In the genomic region with DNA sequence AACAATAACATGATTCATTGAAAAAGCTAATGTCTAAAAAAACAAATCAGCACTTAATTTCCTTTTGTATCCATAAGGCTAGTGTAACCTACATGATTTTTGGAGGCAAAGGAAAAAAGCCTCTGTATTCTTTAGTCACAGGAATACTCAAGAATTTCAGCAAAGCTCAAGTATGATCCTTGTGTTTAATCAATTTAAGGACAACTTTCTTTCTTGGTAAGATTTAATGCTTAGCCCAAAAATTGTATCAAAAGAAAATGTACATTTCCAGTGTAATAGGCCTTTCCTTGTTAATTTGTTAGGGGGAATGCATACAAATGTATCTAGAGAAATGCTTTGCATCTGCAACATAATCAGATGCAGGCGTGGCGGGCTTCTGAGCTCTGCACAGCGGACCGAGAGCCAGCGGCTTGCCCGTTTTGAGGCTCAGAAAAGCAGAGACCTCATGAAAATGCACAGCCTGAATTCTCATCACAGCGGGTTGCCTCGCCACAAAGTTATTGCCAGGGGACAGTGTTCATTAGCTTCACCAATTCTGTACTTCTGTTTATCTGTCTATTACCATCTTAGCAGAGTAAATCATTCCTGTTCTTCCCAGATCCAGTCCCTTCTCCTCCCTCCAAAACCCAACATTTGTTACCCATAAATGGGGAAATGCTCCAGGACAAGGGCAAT, we compare ENCODE assay signal across 10 mouse cellular contexts.
DNase-seq lines count a peak whose midpoint lies in the region; ATAC-seq lines count a peak whose summit lies in the region.
"Had no signal": no experiment of that assay in that cellular context is flagged by ENCODE, and none has a peak within 500 bp of the region (broad histone marks: within the 10 kb centered on the region; RNA-seq: fewer than 3 reads in every experiment).

No protein-coding gene starts in this region.

- H3K27me3 ChIP-seq in embryonic facial prominence, embryonic 14.5 days (replicated peaks; ENCODE audit: control insufficient read depth, insufficient read depth, low read length) = no peaks in the 10 kb centered on the region
- peaks cover 7% of the 10 kb centered on the region; the same call in 1 of the 2 replicates for H3K27me3 ChIP-seq in hindbrain, embryonic 15.5 days
- H3K27me3 ChIP-seq in midbrain, embryonic 16.5 days (ENCODE audit: control insufficient read depth, insufficient read depth, low read depth, low read length) = peaks cover 3% of the 10 kb centered on the region

- 22% methylated on average over 8 of the region's 8 CpGs for WGBS in embryonic facial prominence, embryonic 14.5 days
- WGBS in hindbrain, embryonic 15.5 days = 5% methylated on average over 8 of the region's 8 CpGs
- 5% methylated on average over 8 of the region's 8 CpGs for WGBS in midbrain, embryonic 16.5 days

- no peak overlapping the region for H3K4me3 ChIP-seq in embryonic facial prominence, embryonic 14.5 days (ENCODE audit: low read depth, low read length)
- no peak overlapping the region for H3K4me3 ChIP-seq in hindbrain, embryonic 15.5 days
- H3K4me3 ChIP-seq in midbrain, embryonic 16.5 days (ENCODE audit: low read depth, low read length) = no peak overlapping the region

- no peak overlapping the region for H3K27ac ChIP-seq in embryonic facial prominence, embryonic 14.5 days (replicated peaks; ENCODE audit: low read depth, low read length)
- peak overlapping the region; percentile 57 for H3K27ac ChIP-seq in hindbrain, embryonic 15.5 days (replicated peaks)
- H3K27ac ChIP-seq in midbrain, embryonic 16.5 days (ENCODE audit: low read length) = peak overlapping the region; percentile 70

- H3K4me1 ChIP-seq in embryonic facial prominence, embryonic 14.5 days (ENCODE audit: control insufficient read depth, insufficient read depth, low read length) = peaks cover 4% of the 10 kb centered on the region; the same call in 1 of the 2 replicates
- H3K4me1 ChIP-seq in hindbrain, embryonic 15.5 days (replicated peaks) = peaks cover 21% of the 10 kb centered on the region
- peaks cover 29% of the 10 kb centered on the region for H3K4me1 ChIP-seq in midbrain, embryonic 16.5 days (ENCODE audit: control insufficient read depth, insufficient read depth, low read length)

- no peaks in the 10 kb centered on the region for H3K36me3 ChIP-seq in embryonic facial prominence, embryonic 14.5 days (ENCODE audit: control insufficient read depth, insufficient read depth, low read length)
- H3K36me3 ChIP-seq in hindbrain, embryonic 15.5 days = no peaks in the 10 kb centered on the region
- H3K36me3 ChIP-seq in midbrain, embryonic 16.5 days (ENCODE audit: control insufficient read depth, insufficient read depth, low read length) = no peaks in the 10 kb centered on the region

- no peak for ATAC-seq in embryonic facial prominence, embryonic 14.5 days (ENCODE audit: low read depth)
- no peak for ATAC-seq in hindbrain, embryonic 15.5 days (ENCODE audit: low FRiP score, low read depth)
- 0 out of 2 replicates have a peak, but pooled peaks have one; percentile 44 for ATAC-seq in midbrain, embryonic 16.5 days

- no peaks in the 10 kb centered on the region for H3K9me3 ChIP-seq in embryonic facial prominence, embryonic 14.5 days (ENCODE audit: control insufficient read depth, low read length)
- no peaks in the 10 kb centered on the region for H3K9me3 ChIP-seq in hindbrain, embryonic 15.5 days
- H3K9me3 ChIP-seq in midbrain, embryonic 16.5 days (replicated peaks; ENCODE audit: control insufficient read depth, low read length, poor library complexity, severe bottlenecking) = no peaks in the 10 kb centered on the region

- H3K9ac ChIP-seq in embryonic facial prominence, embryonic 14.5 days (ENCODE audit: low read depth, low read length) = no peak overlapping the region
- no peak overlapping the region for H3K9ac ChIP-seq in hindbrain, embryonic 15.5 days
- H3K9ac ChIP-seq in midbrain, embryonic 16.5 days (ENCODE audit: low read depth, low read length) = no peak overlapping the region

- DNase-seq in embryo, embryonic 10.5 days (ENCODE audit: low spot score) = peak; percentile 67
- DNase-seq in embryonic facial prominence, embryonic 14.5 days (ENCODE audit: low spot score) = peak; percentile 59
- DNase-seq in heart, adult 11 months = no peak
- no peak for DNase-seq in thymus, postnatal 14 days
- no peak for DNase-seq in kidney, postnatal 14 days
- DNase-seq in cerebellum, adult 11-12 months = no peak
- DNase-seq: cerebellum, postnatal 36 days; right cerebral cortex, postnatal 25 days had no signal

- H3K4me2 ChIP-seq in embryonic facial prominence, embryonic 14.5 days (ENCODE audit: low read depth, low read length) = no peak overlapping the region
- H3K4me2 ChIP-seq in hindbrain, embryonic 15.5 days = peak overlapping the region; percentile 22; the same call in 1 of the 2 replicates
- no peak overlapping the region for H3K4me2 ChIP-seq in midbrain, embryonic 16.5 days (ENCODE audit: low read length)

Comparison
In these comparisons a context has a peak if more than half of its experiments do, and no peak if none do; other contexts are left out.
1. DNase-seq: peak in embryo, embryonic 10.5 days (single experiment) and embryonic facial prominence, embryonic 14.5 days (single experiment); none in heart, adult 11 months (single experiment), thymus, postnatal 14 days (single experiment), kidney, postnatal 14 days (single experiment) and cerebellum, adult 11-12 months (single experiment).